Mouse (Mus musculus) testis, postnatal 10 days (tissue): Measurements from ENCODE around the gene Mlc1.

Experiments used
- DNase-seq: peaks from one replicate; pipeline ENCODE4 v3.0.0; 2021; ENCODE audit warnings: low spot score

The Mlc1 gene

DNA sequence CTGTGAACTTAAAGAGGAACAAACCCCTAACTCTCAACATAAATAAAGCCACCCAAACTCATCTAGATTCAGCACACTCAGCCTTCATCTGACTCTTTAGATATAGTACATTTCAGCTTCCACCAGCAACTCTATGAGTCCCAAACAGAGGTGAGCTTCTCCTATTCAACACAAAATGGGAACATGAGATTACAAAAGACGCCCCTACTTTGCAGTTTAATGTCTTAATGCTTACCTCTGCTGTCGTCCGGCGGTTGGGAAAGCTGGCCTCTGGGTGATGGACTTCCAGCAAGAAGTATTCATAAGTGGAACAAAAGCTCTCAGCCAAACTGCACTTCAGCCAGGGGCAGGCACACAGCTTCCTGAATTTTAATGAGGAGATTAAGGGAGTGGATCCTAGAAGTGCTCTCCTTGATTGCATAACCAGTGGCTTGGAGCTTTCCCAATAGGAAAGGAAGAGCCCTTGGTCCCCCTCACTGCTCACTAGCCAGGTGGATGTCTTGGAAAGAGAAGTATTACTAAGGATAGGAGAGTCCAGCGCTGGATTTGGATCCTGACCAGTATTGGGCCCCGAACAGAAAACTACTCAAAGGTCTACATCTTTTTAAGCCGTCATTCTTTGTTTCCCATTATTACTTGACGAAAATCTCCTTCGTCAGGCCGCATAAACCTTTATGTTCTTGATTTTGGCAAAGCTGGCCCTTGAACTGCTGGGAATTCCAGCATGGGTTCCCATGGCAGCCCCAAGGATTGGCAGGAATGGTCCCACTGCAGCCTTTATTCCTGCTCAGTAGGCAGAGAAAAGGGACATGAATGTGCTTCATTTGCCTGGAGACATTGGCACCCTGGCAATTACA is at the start of gene Mlc1:
Gene Mlc1, minus strand, starts transcription at position 727 of the 857 bp plus-strand sequence.
- no peak for DNase-seq

- no peak for DNase-seq
Observed at GRCm38 (mm10) chr15:89020492-89020891, 41.7 kb upstream of the Mlc1 start.

DNA sequence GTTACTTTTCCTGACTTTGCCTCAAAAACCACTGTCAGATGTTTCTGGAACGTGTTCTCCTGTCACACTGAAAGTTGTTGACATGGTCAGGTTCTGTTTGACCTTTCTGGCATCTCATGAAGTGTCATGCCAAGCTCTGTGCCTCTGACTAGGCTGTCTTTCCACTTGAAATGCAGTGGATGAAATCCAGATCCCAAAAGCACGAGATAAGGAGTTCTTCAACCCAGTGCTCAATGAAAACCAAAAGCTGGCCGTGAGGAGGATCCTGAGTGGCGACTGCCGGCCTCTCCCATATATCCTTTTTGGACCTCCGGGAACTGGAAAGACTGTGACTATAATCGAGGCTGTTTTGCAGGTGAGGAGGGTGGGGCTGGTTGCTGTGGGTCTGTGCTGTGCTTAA is 41.3 kb upstream of the Mlc1 start:
- DNase-seq, result no peak

DNA sequence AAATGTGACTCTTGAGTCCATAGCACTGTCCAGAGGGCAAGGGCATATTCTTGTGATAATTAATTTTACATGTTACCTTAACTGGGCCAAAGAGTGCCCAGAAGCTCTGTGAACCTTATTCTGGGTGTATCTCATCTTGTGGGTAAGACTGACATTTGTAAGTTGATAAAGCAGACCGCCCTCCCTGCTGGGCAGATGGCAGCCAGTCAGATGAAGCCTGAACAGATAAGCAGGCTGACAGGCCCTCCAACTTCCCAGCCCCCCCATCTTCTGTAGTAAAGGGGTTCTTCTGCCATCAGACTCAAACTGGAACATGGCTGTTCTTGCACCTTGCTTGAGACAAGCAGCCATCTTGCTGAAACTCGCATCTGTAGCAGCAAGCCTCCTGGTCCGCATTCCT is 37.9 kb upstream of the Mlc1 start:
- DNase-seq, result no peak

- DNase-seq, result no peak
Observed at GRCm38 (mm10) chr15:89007781-89008180, 29.0 kb upstream of the Mlc1 start.

- no peak for DNase-seq
Observed at GRCm38 (mm10) chr15:89007002-89007401, 28.2 kb upstream of the Mlc1 start.

DNA sequence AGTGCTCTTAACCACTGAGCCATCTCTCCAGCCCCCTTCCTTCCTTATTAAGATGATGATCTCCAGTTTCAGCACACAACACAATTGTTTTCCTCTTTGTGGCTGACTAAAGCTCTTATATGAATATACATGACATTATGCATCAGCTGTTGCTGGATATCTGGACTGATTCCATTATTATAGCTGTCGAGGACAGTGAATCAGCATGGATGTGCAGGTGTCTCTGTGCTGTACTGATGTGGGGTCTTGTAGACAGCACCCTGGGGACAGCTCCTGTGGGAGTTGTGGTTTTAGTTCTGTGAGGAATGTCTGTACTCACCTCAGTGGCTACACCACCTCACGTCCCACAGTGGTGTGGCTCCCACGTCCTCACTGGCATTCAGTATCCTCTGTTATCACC is 22.4 kb upstream of the Mlc1 start:
- no peak for DNase-seq

DNA sequence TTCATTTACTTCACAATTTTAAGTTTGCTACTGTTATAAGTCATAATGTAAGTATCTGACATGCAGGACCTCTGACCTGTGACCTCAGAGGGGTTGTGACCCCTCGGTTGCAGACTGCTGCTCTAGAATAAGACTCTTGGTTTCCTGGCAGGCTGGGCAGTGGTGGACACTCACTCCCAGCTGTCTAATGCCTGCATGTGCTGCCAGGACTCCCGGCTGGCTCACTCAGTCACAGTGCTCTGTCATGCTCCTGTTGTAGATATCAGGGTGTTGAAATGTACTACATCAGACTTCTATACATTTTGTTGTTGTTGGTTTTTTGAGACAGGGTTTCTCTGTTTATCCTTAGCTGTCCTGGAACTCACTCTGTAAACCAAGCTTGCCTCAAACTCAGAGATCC is 21.6 kb upstream of the Mlc1 start:
- DNase-seq, result no peak

GRCm38 (mm10) chr15:88999124-88999523 is 20.3 kb upstream of the Mlc1 start:
- no peak for DNase-seq

- DNase-seq, result no peak
Observed at GRCm38 (mm10) chr15:88998636-88999035, 19.8 kb upstream of the Mlc1 start.

- DNase-seq, result no peak
Observed at GRCm38 (mm10) chr15:88989236-88989635, 10.4 kb upstream of the Mlc1 start.

DNA sequence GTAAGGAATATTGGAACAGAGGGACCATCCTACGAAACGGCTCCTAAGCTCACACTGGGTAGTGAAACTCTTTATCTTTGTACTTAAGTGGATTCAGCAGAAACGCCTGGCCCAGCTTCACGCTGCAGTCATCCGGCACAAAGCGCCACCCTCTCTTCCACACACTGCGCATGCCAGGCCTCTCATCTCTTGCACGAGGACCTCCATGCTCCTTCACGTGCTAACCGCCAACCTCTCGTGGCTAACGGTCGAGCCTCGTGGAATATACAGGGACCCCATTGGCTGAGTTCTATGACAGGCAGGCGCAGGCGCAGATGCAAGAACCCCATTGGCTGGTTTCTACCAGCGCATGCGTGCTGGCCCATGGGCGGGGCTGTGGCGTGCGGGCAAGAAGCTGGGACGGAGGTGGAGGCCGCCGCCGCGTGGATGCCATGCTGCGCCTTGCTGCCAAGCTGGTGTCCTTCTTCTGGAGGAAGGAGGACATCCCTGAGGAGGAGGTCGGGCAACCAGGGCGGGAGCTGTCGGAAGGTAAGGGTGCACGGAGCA is 3.8 kb upstream of the Mlc1 start, which contains the start of gene Mov10l1:
Gene Mov10l1, plus strand, starts transcription at position 376 of the 546 bp plus-strand sequence.
- peak; percentile 77 for DNase-seq

- no peak for DNase-seq
Observed at GRCm38 (mm10) chr15:88979138-88979446, 285 bp upstream of the Mlc1 start.

DNA sequence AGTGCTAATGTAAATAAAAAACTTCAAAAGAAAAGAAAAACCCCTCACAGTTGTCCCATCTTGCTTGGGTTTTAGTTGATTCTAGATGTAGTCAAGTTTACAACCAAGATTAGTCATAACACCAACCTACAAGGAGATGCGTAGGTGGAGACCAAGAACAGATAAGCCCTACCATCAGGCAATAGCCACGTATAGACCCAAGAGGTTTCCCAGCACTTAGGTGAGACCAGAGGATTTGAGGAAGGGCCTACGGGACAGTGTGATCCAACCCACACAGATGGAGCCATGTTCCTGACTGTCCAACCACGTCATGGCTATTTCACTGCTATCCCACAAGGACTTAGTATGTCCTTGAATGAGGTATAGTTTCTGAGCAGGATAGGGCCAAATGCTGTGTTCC is 6.5 kb downstream of the Mlc1 start:
- no peak for DNase-seq

- DNase-seq, result no peak
Observed at GRCm38 (mm10) chr15:88964070-88964578, 14.7 kb downstream of the Mlc1 start.

GRCm38 (mm10) chr15:88957522-88957921 is 21.3 kb downstream of the Mlc1 start:
- DNase-seq, result no peak

DNA sequence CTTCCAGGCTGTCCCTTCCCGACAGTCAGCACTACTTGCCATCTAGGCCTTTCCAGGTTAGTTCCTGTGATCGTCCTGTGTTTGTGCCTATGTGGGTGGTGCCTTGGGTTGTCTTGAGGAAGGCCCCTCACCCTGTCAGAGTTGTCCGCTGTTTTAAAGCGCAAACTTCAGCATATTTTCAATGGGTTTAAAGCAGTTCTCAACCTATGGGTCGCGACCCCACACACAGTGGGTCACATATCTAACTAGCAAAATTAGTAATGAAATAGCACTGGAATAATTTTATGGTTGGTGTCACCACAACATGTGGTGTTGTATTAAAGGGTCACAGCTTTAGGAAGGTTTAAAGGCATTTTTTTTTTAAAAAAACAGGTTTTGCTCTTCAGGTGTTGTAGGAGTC is 23.5 kb downstream of the Mlc1 start:
- DNase-seq, result no peak

DNA sequence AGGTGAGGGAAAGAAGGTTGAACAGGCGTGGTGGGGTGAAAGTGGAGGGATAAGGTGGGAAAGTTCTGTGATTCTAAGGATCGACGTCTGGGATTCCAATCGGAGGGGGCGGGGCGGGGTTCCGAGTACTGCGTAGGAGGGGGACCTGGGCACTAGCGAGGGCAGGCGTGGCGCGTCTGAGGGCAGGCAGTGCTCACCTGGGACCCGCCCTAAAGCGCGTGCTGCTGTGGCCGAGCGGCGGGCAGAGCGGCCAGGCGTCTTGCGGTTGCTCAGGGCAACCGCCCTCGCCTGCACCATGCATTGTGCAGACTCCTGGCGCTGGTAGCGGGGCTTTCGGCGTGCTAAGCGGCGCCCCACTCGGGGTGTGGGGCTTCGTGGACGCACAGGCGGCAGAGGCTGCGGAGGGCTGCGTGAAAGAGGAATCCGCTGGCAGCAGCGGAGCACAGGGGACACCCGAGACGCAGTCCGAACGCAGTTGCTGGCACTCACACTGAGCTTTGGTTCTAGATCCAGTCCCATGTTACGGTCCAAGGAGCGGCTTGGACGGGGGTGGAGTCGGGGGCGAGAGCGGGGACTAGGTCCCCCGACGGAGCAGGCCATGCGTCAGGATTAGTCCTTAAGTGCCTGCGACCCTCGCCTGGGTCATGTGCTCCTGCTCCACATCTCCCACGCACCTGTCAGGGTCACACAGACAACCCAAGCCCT is 24.3 kb downstream of the Mlc1 start, which contains the start of gene Ttll8:
Gene Ttll8, minus strand, starts transcription at position 51 of the 705 bp plus-strand sequence.
- DNase-seq, result peak; percentile 57

DNA sequence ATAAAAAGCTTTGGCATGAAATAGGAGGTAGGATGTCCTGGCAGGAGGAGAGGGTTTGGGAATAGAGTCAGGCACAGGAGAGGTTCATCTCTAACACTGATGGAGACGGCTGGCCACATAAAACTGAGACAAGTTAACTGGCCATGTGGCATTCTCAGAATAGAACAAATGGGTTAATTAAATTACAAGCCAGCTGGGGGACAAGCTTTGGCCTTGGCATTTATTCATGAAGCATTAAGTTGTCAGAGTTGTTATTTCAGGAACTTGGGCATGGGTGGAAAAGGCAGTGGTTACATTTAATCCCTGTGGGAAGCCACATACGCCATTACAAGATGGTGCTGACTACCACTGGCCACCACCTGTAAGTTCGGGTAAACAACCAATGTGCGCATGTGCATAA is 27.6 kb downstream of the Mlc1 start:
- no peak for DNase-seq

- no peak for DNase-seq
Observed at GRCm38 (mm10) chr15:88946851-88947250, 32.0 kb downstream of the Mlc1 start.

GRCm38 (mm10) chr15:88943896-88944551 is 34.8 kb downstream of the Mlc1 start:
- no peak for DNase-seq

GRCm38 (mm10) chr15:88942783-88943182 is 36.0 kb downstream of the Mlc1 start:
- no peak for DNase-seq
